Mouse (Mus musculus) liver, embryonic 18 days (tissue): ENCODE results near the gene Hoxa6. TPM values are rescaled to one million over a fixed set of nuclear protein-coding genes. Genes with fewer than 3 reads are reported as not detected.

Source experiments
- polyA plus RNA-seq: library from polyadenylated mRNA; depleted of rRNA; stranded (reverse); fragments of >200 nt; gene quantifications from 2 replicates; pipeline ENCODE4 v1.2.3, GENCODE M21; 2012; rRNA removed

Hoxa6 gene
- polyA plus RNA-seq, result not detected in 2 replicates

DNA sequence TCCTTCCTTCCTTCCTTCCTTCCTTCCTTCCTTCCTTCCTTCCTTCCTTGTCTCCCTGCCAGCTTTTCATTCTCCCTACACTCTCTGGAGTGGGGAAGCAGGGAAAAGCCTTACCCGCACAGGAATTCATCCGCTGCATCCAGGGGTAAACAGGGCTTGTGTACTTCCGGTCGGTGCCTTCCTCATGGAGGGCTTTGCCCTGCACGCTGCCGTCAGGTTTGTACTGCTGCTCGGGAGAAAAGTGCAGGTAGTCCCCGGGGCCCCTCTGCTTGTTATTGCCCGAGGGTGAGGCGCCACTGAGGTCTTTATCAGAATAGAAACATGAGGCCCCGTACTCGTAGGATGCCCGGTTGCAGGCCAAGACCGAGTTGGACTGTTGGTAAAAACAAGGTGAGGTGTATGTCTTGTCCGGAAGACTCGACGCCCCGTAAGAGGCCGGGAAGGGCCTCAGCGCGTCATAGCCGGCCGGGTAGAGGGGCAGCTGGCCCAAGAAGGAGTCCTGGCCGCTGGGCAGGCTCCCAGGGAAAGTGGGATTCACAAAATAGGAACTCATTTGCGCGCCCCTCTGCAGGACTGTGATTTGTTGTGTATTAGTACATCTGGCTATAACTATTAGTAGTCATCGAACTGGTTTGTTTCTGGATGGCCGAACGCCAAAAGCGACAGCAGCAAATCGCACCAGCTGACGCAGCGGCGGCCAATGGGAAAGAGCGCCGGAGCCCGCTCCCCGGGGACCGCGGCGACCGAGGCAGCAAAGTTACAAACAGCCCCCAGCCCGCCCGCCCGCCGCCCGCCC is at the start of gene Hoxa6:
TSS of gene Hoxa6 (minus strand) at position 651 of the 796 bp plus-strand sequence.

DNA sequence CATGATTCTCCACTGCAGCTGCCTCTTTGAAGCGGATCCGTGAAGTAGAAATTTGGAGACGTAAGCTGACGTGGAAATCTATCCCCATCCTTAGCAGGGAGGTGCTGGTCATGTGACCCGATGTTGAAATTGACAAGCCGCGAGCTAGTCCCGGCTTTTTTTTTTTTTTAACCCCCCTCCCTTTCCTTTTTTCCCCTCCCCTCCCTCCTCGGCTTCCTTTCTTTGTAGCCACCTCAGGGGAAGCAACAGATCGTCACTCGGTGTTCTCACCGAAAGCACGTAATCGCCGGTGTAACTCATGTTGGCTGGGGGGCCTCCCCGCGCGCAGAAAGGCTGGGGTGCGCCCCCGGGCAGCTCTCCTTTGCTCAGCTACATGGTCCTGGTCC is 37.2 kb upstream of the Hoxa6 start, which contains the start of gene Hoxa11:
TSS of gene Hoxa11 (minus strand) at position 54 of the 386 bp plus-strand sequence.

DNA sequence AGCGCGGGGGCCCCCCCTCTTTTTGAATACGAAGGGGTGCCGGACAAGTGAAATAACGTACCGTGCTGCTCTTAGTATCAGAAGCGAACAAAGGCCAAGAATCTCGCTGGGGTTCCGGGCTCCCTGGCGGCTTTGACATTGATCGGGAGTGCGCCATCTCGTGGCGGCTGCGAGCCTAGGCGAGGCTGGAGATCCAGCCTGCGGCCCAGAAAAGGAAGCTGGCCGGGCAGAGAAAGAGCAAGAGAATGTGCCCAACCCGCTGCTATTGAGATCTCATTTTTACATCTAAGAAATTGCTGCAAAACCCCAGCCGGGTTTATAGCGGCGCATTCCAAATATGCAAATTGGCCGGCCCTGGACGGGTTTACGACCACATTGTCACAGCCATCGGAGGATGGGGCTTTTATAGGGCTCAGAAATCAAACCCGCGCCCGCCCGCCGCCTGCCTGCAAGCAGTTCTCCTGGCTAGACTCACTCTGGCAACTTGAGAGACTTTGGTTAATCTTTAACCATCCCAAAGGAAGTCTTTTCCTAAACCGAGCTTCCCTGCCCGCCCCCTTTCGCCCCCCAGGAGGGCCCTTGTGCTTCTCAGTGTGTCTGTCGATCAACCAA is 32.0 kb upstream of the Hoxa6 start, which contains the start of gene Hoxa10:
TSS of gene Hoxa10 (minus strand) at position 466 of the 612 bp plus-strand sequence.

DNA sequence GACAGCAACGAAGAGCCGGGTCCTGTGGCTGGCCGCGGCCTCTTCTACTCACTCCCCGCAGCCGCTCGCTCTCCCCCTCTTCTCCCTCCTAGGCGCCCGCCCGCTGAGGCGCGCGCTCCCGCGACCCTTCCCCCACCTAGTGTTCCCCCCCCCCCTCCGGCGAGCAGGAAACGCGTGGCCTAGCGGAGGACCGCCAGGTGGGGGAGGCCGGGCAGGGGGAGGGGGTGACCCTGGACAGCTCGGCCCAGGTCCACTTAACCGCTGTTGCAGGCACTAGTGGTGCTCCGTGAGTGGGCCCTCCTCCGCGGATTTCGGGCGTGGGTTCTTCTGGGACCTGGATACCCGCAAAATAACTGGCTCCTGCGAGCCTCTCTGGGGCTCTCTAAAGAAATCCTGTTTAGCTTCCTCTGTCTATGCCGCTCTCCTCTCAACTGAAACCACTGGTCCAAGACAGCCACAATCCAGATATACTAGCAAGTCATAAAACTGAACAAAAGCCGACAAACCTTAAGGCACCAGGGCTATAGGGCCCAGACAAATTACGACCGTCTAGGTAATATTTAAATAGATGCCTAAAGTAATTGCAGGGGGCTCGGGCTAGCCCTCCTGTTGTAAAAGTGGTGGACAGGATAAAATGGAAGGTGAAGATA is 22.1 kb upstream of the Hoxa6 start, which contains the start of gene Hoxa9:
TSS of gene Hoxa9 (minus strand) at position 574 of the 650 bp plus-strand sequence.

DNA sequence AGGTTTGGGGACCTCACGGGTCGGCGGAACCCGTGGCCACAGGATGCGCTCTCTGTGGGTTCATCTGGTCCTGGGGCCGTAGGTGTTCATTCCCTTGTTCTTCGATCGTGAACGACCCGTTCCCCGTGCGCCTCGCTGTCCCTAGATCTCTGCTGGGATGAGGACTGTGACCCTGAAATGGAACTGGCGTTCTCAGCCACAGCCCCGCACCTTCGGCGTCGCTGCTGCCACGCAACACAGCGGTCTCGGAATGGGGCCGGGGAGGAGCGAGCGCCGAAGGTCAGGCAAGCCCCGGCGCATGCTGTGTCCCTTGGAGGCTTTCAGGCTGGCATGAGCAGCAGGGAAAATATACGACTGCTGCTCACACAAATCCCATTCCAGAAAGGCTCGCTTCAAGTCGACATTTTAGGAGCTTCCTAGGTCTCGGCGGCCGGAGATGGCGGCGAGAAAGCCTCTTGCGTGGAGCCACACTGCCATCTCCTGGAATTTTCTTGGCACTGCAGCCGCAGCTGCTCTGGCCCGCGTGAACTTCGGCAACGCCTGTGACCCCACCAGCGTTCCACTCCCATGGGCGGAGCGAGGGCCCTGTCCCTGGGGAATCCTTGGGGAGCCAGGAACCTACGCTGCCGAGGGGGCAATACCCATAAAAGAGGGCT is 12.9 kb upstream of the Hoxa6 start, which contains the start of gene Hoxa7:
TSS of gene Hoxa7 (minus strand) at position 518 of the 656 bp plus-strand sequence.

DNA sequence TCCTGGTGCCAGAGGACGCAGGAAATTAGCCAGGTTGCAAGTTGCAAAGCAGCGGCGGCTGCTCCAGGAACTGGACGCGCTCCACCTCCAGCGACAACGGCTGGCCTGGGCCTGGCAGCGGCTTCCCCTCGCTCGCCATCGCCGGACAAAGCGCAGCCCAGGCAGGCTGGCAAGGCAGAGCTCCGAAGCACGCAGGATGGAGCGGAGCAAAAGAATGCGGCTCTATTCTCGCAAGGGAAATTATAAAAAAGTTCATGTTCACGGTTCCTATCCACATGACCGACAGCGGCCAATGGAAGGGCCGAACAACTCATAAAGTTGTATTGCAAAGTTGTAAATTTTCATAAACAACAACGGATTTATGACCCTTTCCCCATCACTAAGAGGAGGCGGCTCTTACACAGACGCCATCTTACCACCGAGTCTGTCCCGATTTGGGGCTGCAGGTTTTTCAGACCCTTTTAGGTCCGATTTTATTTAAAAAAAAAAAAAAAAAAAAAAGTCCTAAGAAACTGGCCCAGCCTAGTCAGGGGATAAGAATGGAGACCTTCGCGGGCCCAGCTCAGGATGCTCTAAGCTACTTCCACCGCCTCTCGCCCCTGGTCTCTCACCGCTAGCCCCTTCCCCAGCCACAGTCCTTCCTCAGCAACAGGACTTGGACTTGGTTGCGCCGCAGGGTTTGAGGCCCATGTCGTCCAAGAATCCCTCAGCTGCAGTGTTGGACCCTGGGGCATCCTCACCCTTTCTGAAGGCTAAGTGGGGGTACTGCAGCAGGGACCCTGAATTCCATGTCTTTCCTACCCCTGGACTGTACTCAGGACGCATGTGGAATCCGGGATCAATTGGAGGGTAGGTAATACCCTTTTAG is 4.8 kb upstream of the Hoxa6 start, which contains the start of the genes Hoxa3 and Gm28308:
TSS of gene Hoxa3 (minus strand) at position 218 of the 868 bp plus-strand sequence.
TSS of gene Gm28308 (minus strand) at position 221 of the 868 bp plus-strand sequence.

DNA sequence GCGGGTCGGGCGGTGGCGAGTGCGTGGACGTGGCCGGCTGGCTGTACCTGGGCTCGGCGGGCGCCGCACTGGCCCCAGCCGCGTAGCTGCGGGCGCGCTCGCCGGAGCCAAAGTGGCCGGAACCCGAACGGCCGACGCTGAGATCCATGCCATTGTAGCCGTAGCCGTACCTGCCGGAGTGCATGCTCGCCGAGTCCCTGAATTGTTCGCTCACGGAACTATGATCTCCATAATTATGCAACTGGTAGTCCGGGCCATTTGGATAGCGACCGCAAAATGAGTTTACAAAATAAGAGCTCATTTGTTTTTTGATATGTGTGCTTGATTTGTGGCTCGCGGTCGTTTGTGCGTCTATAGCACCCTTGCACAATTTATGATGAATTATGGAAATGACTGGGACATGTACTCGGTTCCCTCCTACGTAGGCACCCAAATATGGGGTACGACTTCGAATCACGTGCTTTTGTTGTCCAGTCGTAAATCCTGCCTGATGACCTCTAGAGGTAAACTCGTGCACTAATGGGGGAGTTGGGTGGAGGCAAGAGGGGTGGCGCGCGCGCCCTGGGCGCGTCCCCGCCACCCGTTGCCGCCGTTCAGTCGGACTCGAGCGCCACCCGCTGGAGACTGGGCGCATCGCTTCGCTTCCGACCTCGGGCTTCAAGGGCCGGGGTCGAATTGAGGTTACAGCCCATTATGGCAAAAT is 4.3 kb downstream of the Hoxa6 start, which contains the start of gene Hoxa5:
TSS of gene Hoxa5 (minus strand) at position 538 of the 703 bp plus-strand sequence.

DNA sequence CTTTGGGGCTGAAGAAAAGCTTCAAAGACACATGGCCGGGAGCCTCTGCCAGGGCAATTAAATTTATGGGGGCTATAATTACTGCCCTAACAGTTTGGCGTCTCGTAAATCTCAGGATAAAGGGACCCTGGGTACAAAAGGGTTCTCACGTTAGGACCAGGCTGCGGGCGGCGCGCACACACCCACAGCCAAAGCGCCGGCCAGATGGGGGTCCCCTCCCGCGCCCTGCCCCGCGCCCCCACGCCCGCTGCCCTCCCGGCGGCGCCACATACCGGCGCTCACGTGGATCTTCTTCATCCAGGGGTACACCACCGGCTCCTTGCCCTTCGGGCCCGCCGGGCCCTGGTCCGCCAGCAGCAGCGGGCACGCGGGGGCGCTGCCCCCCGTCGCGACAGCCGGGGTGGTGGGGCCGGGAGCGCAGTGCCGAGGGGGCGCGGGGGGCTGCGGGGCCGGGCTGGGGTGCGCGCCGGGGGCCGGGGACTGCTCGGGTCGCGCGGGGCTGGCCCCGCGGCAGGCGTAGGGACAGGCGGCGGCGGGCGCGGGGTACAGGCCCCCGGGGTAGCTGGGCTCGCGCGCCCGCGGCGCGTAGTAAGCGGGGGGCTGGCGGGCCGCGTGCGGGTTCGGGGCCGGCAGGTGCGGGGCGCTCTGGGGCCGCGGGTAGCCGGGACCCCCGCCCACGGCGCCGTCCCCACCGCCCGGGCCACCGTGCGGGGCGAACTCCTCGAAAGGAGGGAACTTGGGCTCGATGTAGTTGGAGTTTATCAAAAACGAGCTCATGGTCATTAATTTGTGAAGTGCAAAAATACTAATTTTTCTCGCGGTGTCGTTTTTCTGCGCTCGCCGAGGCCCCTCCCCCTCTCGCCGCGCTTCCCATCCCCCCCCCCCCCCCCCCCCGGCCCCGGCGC is 17.4 kb downstream of the Hoxa6 start, which contains the start of gene Hoxa4:
TSS of gene Hoxa4 (minus strand) at position 848 of the 905 bp plus-strand sequence.

DNA sequence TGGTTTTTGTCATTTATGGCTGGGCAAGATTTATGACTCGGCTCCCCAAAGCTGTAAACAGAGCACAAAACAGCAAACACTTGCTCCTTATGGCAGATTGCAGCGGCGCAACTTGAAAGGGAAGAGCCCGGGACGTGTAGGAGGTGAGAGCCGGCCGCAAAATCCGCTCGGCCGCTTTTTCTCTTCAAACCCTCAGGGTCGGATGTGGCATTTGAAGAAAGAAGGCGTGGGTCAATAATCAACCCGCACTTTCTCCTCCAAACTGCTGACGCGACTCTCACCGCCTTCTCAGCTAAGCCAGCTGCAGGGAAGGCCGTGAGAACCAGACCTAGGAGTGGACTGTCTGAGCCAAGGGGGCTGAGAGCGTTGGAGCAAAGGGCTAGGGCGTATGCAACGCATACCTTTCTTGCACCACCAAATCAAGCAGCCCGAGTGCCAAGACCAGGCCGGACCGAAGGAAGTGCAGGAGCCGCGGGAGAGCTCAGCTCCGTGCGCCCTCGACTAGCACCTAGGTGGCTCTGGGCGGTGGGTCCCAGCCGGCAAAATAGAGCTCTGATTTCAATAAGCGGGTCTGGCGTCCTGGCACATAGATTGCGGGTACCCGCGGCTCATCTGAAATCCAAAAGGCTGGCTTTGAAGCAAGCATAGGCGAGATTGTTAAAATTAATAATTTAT is 31.3 kb downstream of the Hoxa6 start, which contains the start of gene 5730596B20Rik:
TSS of gene 5730596B20Rik (plus strand) at position 438 of the 675 bp plus-strand sequence.

DNA sequence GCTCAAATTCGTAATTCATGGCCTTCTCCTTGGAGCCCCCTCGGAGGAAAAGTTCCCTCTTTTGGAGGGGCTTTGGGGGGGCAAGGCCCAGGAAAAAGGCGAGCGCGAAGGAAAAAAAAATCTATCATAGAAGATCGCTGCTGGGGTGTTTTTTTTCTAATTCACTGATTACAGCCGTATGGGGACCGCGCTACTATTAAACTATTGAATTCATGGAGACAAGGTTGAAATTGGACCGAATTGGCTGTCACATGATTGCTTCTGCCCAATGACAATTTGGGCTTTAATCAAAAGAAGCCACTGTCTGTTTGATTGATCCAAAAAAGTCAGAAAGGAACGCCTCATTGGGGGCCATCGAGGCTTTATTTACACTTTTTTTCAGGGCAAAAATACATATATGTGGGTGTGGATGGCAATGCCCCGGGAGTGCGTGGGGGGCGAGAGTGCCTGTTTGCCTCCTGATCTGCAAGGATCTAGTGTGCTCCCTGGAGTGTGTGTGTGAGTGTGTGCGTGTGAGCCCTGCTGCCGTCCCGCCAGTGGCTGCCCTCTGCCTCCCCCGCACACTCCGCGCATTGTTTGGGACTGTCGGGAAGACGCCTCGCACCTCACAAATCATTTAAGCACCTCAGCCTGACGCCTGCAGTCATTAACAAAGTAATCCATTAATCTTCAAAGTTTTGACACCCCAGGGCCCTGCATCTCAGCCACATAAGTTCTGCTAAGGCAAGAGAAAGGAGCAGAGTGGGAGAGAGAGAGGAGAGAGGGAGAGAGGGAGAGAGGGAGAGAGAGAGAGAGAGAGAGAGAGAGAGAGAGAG is 43.7 kb downstream of the Hoxa6 start, which contains the start of gene Hoxa2:
TSS of gene Hoxa2 (minus strand) at position 206 of the 815 bp plus-strand sequence.

DNA sequence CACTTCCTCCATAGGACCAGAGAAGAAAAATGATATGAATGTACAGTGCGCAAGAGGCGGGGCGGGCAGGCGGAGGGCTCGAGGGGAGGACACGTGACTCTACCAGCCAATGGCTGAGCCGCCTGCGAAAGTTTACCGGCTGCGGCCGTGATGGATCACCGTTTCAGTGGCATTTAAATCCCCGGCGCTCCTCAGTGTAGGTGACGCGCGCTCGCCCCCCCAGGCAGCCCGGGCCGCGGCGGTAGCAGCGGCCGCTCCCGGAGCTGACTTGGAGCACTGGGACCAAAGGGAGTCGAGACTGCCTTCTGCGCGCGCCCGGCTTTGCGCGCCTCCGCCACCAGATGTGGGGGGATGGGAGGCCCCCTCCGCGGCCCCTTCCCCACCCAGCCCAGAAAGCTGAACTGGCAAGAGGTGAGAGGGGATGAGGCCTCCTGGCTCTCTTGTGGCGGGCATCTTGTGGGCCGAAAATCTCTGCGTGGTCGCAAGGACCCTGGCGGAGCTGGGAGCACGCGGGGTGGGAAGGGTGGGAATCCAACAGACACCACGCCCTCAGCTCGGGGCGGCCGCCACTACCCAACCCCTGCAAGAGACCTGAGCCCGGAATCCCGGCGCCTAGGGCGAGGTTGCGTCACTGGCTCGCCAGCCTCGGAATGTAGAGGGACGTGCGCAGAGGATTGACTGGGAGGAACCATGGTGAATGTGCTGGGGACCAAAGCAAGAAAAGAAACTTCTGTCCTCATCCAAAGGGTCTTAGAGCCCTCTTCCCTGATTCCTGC is 50.1 kb downstream of the Hoxa6 start, which contains the start of gene Hoxa1:
TSS of gene Hoxa1 (minus strand) at position 42 of the 776 bp plus-strand sequence.

Other genes starting within 250 kb of the Hoxa6 start
- 15.6 and 16.3 TPM in 2 replicates for gene Skap2, start 196.2 kb downstream of the Hoxa6 start, polyA plus RNA-seq
- 0.30 and 0.35 TPM in 2 replicates for gene Hoxa1, start 50.4 kb downstream of the Hoxa6 start, polyA plus RNA-seq
- gene Hoxa2, start 43.9 kb downstream of the Hoxa6 start, polyA plus RNA-seq, result 0.30 and 0.35 TPM in 2 replicates
- gene 5730596B20Rik, start 31.2 kb downstream of the Hoxa6 start, polyA plus RNA-seq, result 0.05 and 0.07 TPM in 2 replicates
- gene Hoxa4, start 17.0 kb downstream of the Hoxa6 start, polyA plus RNA-seq, result 0.26 and 0.28 TPM in 2 replicates
- gene Hoxa5, start 4.1 kb downstream of the Hoxa6 start, polyA plus RNA-seq, result 1.0 and 1.2 TPM in 2 replicates
- gene Hoxa3, start 4.6 kb upstream of the Hoxa6 start, polyA plus RNA-seq, result 0.38 and 0.46 TPM in 2 replicates
- not detected in 2 replicates for gene Gm28308, start 4.6 kb upstream of the Hoxa6 start, polyA plus RNA-seq
- gene Hoxa7, start 13.1 kb upstream of the Hoxa6 start, polyA plus RNA-seq, result 0.23 and 0.26 TPM in 2 replicates
- 0.31 and 0.45 TPM in 2 replicates for gene Hoxa9, start 22.4 kb upstream of the Hoxa6 start, polyA plus RNA-seq
- 0.02 TPM in 2 replicates for gene Hoxa10, start 32.1 kb upstream of the Hoxa6 start, polyA plus RNA-seq
- gene Hoxa11, start 37.1 kb upstream of the Hoxa6 start, polyA plus RNA-seq, result not detected in 2 replicates
- gene Hoxa13, start 52.2 kb upstream of the Hoxa6 start, polyA plus RNA-seq, result not detected in 2 replicates
- not detected in 2 replicates for gene Evx1, start 104.8 kb upstream of the Hoxa6 start, polyA plus RNA-seq